Mouse (Mus musculus): ENCODE measurements around the gene Rd3.
A peak's percentile ranks its signal among the peaks of the same experiment; 100 is the strongest.

Gene Rd3

DNA sequence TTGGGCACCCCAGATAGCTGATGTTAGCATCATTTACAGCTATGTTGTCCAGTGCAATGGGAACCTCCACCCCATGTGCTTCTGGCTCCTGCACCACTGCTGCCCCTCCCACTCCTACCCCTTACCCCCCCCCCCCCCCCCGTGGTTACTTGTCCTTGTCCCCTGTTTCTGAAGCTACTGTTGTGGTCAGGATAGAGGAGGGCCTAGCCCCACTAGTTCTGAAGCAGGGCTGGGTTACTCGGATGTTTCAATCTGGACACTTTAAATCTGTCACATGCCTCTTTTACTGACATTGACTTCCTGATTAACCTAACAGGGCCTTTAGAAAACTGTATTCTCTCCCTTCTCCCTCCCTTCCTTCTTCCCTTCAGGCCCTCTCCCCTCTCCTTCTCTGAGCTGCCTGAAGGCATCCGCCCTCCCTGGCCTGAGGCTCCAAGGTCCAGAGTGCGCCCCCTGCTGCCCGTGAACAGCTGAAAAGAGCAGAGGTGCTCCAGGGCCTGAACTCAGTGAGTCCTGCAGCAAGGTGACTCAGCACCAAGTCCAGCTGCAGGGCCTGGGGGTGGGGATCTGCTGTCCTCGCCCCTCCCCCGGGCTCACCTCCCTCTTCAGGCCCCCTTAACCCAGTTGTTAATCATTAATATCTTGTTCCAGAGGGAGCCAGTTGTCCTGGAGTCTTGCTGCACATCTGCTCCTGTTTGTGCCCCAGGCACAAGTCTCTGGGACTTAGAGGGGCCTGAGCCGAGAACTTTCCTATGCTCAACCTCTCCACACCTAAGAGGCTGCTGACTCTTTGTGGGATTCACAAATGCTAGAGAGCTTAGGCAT lies 13.0 kb upstream of the Rd3 start:
- DNase-seq (ENCODE audit: low read depth), result peak; percentile 83

DNA sequence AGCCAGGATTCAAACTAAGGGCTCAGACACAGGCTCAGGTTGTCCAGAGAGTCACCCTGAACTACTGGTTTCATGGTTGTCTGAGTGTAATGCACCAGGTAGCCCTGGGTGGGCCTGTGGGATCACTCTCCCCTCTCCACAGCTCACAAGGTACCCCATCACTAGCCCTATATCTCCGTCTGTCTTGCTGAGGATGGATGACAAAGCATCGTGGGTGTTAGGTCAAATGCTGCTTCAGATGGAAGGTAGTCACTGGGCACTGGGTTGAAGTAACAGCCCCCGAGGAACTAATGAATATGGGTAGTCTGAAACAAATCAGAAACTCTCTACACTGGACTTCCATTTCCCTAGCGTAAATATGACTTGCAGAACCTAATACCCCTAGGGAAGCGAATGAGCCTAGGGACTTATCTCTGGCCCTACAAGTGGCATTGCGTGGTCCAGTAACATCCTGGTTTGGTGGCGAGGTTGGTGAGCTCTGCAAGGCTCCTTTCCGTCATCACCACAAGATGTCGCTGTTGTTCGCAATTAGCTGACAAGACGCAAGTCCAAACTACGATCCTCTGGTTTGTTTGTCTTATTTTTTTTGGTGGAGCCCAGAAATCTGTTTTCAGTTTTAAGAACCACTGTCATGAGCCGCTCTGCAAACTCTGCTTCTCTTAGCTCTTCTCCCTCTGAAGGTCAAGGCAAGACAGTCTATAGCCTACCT lies 12.2 kb upstream of the Rd3 start:
- peak; percentile 93 for DNase-seq (ENCODE audit: low read depth)

GRCm38 (mm10) chr1:191969939-191970338 lies 7.2 kb upstream of the Rd3 start:
- no peak for DNase-seq (ENCODE audit: low read depth)

GRCm38 (mm10) chr1:191974509-191975405 lies 2.4 kb upstream of the Rd3 start:
- no peak for DNase-seq (ENCODE audit: low read depth)

- no peak for DNase-seq (ENCODE audit: low read depth)
Observed at GRCm38 (mm10) chr1:191981426-191982102, 4.4 kb downstream of the Rd3 start.

GRCm38 (mm10) chr1:191986674-191987480 lies 9.7 kb downstream of the Rd3 start:
- peak; percentile 28 for DNase-seq (ENCODE audit: low read depth)

GRCm38 (mm10) chr1:191987481-191987769 lies 10.3 kb downstream of the Rd3 start:
- DNase-seq (ENCODE audit: low read depth), result no peak

DNA sequence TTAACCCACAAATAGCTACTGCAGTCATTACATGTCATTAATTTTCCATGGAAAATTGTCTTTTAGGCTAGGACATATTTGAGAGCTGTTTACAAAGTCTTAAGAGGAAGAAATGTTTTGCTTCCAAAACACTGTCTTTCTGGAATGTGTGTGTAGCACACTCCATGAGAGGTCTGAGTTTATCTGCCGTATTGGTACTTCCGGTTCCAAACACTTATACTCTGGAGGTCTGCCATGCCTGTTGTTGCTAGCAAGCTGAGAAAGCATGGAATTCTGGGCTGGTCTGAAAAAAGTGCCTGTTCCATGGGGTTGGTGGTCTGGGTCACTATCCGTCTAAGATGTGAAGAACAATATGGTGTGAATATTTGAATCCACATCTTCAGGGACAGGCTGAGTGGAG lies 11.5 kb downstream of the Rd3 start:
- DNase-seq (ENCODE audit: low read depth), result no peak

DNA sequence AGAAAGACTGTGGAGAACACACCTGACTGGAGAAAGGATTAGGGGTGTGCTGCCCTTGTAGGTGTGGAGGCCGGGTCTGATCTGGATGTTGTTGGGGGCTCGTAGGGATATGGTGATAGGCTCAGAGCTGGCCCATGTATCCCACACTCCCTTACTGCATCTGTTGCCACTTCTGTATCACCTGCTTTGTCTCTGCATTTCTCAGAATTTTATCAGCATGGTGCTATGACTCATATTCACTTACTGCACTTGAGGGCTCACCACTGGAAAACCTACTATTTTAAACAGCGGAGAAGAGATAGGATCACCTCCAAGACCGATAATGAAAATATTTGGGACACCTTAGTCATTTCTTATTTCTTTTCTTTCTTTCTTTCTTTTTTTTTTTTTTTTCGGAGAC lies 11.9 kb downstream of the Rd3 start:
- DNase-seq (ENCODE audit: low read depth), result no peak

DNA sequence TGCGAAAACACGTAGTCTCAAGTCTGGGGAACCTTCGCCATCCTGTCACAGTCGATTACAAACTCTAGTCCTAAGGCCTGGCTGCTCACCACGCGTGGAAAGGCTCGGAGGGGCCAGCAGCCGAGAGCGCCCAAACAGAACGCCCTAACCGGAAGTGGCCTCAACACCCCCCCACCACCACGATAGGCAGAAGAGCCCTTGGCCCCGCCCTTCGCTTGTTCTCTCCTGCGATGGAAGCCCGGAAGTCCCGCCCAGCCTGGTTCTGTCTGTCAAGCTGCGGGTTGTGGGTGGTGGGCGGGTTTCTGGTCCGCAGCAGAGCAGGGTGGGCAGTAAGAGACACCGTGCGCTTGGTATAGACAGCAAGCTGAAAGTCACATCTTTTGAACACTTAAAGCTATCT lies 12.8 kb downstream of the Rd3 start:
- peak; percentile 98 for DNase-seq (ENCODE audit: low read depth)

DNA sequence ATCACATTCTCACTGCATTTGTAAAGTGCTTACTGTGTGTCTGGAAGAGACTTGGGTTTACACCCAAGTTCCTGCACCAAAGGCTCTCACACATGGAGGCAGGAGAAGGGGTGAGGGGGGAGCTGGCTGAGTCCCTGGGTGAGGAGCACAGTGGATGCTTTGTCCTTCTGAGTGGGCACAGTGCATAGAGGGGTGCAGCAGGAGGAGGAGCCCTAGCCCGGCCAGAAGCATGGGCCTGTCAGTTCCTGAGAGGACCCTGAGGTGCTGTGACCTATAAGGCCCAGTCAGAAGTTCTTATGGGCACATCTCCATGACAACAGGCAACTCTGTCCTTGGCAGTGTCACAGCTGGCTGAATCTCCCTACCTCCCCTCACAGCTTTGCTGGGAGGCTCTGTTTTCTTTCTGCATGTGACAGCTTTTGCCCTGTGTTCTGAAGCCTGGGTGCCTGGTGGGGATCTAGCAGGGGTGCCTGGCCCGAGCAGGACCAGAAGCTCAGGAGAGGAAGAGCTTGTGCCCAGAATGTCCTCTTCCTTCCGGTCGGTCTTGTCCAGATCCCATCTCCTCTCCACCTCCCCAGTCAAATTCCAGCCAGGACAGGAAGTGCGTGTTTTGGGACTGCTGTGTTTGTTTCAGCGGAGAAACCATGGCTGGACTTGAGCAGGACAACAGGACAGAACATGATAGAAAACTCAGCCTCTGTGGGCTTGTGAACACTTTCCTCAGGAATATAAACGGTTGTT lies 15.0 kb downstream of the Rd3 start:
- no peak for DNase-seq (ENCODE audit: low read depth)

- DNase-seq (ENCODE audit: low read depth), result no peak
Observed at GRCm38 (mm10) chr1:191994476-191994875, 17.3 kb downstream of the Rd3 start.

DNA sequence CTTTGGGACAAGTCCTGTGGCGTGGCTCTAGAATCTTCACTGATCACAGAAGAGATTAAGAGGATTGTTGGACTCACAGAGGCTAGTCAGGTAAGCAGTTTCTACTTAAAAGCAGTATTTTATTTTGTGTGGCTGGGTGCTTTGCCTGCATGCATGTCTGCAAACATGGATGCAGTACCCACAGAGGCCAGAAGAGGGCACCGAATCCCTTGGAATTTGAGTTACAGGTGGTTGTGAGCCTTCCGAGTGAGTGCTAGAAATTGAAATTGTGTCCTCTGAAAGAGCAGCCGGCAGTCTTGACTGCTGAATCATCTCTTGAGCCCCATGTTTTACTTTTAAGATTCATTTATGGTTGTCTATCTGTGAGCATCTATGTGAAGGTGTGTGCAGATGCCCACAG lies 18.3 kb downstream of the Rd3 start:
- DNase-seq (ENCODE audit: low read depth), result peak; percentile 84

GRCm38 (mm10) chr1:191995916-191996315 lies 18.7 kb downstream of the Rd3 start:
- DNase-seq (ENCODE audit: low read depth), result no peak

GRCm38 (mm10) chr1:191996621-191997185 lies 19.5 kb downstream of the Rd3 start:
- DNase-seq (ENCODE audit: low read depth), result no peak

DNA sequence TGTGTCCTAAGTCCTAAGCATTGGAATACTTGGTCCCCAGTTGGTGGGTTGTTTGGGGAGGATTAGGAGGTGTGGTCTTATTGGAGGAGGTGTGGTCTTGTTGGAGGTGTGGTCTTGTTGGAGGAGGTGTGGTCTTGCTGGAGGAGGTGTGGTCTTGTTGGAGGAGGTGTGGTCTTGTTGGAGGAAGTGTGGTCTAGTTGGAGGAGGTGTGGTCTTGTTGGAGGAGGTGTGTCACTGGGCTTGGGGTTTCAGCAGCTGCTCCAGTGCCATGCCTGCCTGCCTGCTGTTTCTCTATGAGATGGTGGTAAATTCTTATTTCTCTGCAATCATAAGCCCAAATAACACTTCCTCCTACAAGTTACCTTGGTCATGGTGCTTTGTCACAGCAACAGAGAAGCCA lies 21.9 kb downstream of the Rd3 start:
- peak; percentile 59 for DNase-seq (ENCODE audit: low read depth)
